Mouse (Mus musculus) layer of hippocampus, postnatal 10 days (tissue): ENCODE results near the gene Arl5a. TPM values are rescaled to one million over a fixed set of nuclear protein-coding genes. Genes with fewer than 3 reads are reported as not detected.

Experiments
- DNase-seq, 2 experiments: peaks; one replicate each; pipeline ENCODE4 v3.0.0; 2021; ENCODE audit warnings: low spot score in 2 of 2
- total RNA-seq, 2 experiments: library from RNA; stranded (reverse); gene quantifications; 2 replicates each; pipeline ENCODE4 v1.2.3; 2021

Gene Arl5a
- total RNA-seq, 2 experiments from 2014 or later: 64.7 to 67.7 TPM

DNA sequence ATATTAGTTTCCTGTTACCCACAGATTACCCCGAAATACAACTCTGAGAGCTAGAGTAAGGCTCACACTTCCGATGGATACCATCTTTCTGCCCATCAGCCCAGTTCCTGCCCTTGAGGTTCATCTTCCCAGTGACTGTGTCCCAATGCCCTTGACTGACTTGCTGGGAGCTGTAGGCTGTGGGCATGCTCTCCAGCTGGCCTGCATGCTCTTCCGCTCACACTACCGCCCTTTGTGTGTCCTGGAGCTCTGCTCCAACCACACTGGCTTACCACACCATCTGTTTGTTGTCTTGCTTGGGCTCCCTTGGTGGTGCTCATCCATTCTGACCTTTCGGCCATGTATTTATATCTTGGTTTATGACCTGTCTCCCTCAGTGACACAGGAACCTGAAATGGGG lies 57.0 kb downstream of the Arl5a start:
- DNase-seq: no peak

GRCm38 (mm10) chr2:52367248-52367647 lies 57.5 kb downstream of the Arl5a start:
- no peak for DNase-seq

- DNase-seq: no peak
These were observed 63.6 kb downstream of the Arl5a start for GRCm38 (mm10) chr2:52361086-52361485.

DNA sequence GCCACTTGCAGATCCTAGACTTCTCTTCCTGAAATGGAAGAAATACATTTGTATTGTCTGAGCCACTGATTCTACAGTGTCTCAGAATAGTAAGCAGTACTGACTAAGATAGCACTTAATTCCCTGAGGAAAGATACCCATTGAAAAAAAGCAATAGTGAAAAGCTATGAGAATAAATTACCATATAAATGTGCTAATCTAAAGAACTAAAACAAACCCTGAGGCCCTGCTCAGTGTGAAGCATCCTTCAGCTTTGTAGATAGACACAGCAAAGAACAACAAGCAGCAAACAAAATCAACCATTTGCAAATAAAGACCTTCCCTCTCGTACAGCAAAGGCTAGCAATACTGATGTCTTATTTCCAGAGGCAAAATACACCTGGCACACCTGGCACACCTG lies 65.0 kb downstream of the Arl5a start:
- DNase-seq: no peak

GRCm38 (mm10) chr2:52358156-52358555 lies 66.5 kb downstream of the Arl5a start:
- no peak for DNase-seq

GRCm38 (mm10) chr2:52351029-52351428 lies 73.7 kb downstream of the Arl5a start:
- DNase-seq: no peak

Other genes starting within 250 kb of the Arl5a start
- gene Neb, start 46.4 kb downstream of the Arl5a start, total RNA-seq: 1 to 10 TPM; 3.1 to 5.1 TPM